Mouse (Mus musculus) forelimb bud, embryonic 11.5 days (tissue): ENCODE results near the gene Ckm.

Source experiments
- DNase-seq: peaks from one replicate; pipeline ENCODE4 v3.0.0-alpha.2; 2012; ENCODE audit warnings: low read depth, low spot score

Ckm gene

GRCm38 (mm10) chr7:19388699-19389413 is 15.7 kb upstream of the Ckm start:
- DNase-seq = no peak

GRCm38 (mm10) chr7:19394484-19394883 is 10.1 kb upstream of the Ckm start:
- no peak for DNase-seq

GRCm38 (mm10) chr7:19399496-19400280 is 4.9 kb upstream of the Ckm start:
- DNase-seq = no peak

- no peak for DNase-seq
Measured at GRCm38 (mm10) chr7:19400946-19401345, 3.6 kb upstream of the Ckm start.

GRCm38 (mm10) chr7:19402535-19403112 is 2.0 kb upstream of the Ckm start:
- no peak for DNase-seq

GRCm38 (mm10) chr7:19403731-19404296 is 762 bp upstream of the Ckm start, which contains the start of gene Klc3:
Gene Klc3 (minus strand): TSS chr7:19404104.
- peak; percentile 38 for DNase-seq

- DNase-seq = peak; percentile 76
Measured at GRCm38 (mm10) chr7:19405417-19405816, 841 bp downstream of the Ckm start.

- no peak for DNase-seq
Measured at GRCm38 (mm10) chr7:19409753-19410152, 5.2 kb downstream of the Ckm start.

- no peak for DNase-seq
Measured at GRCm38 (mm10) chr7:19410766-19411344, 6.3 kb downstream of the Ckm start.

GRCm38 (mm10) chr7:19411783-19412182 is 7.2 kb downstream of the Ckm start:
- DNase-seq = no peak

GRCm38 (mm10) chr7:19413525-19413924 is 8.9 kb downstream of the Ckm start:
- no peak for DNase-seq

- DNase-seq = no peak
Measured at GRCm38 (mm10) chr7:19416590-19416989, 12.0 kb downstream of the Ckm start.

GRCm38 (mm10) chr7:19420121-19420520 is 15.5 kb downstream of the Ckm start:
- no peak for DNase-seq

GRCm38 (mm10) chr7:19420821-19421636 is 16.5 kb downstream of the Ckm start:
- peak; percentile 76 for DNase-seq

- no peak for DNase-seq
Measured at GRCm38 (mm10) chr7:19423083-19423482, 18.5 kb downstream of the Ckm start.

GRCm38 (mm10) chr7:19424051-19424450 is 19.5 kb downstream of the Ckm start:
- no peak for DNase-seq

- DNase-seq = no peak
Measured at GRCm38 (mm10) chr7:19426349-19426748, 21.8 kb downstream of the Ckm start.

- DNase-seq = no peak
Measured at GRCm38 (mm10) chr7:19426888-19427287, 22.3 kb downstream of the Ckm start.

- DNase-seq = no peak
Measured at GRCm38 (mm10) chr7:19427999-19428650, 23.5 kb downstream of the Ckm start.

- DNase-seq = no peak
Measured at GRCm38 (mm10) chr7:19429726-19430125, 25.1 kb downstream of the Ckm start.
